Mouse (Mus musculus) heart, embryonic 12.5 days (tissue): ENCODE results near the gene Yipf2. TPM values are rescaled to one million over a fixed set of nuclear protein-coding genes. Genes with fewer than 3 reads are reported as not detected.

Experiments
- ATAC-seq: fragments of 200-750 bp; cut with Nextera tagmentation; 2 replicates; pipeline ENCODE4 v1.8.0; 2017; ENCODE audit warnings: moderate TSS enrichment, moderate library complexity; ENCODE audit not compliant: insufficient number of reproducible peaks, low FRiP score
- H3K27ac ChIP-seq: fragments of 300-500 bp; sonication (generic); 2 replicates; pipeline ENCODE4 v1.5.1; 2016; ENCODE audit warnings: mild to moderate bottlenecking, moderate library complexity; ENCODE audit not compliant: poor library complexity, severe bottlenecking
- H3K27me3 ChIP-seq: fragments of 300-500 bp; sonication (generic); replicated peaks from 2 replicates; pipeline ENCODE4 v1.6.1; 2016; ENCODE audit warnings: mild to moderate bottlenecking, moderate library complexity
- H3K36me3 ChIP-seq: fragments of 300-500 bp; sonication (generic); 2 replicates; pipeline ENCODE4 v1.6.1; 2016; ENCODE audit warnings: mild to moderate bottlenecking, moderate library complexity
- H3K4me1 ChIP-seq: fragments of 300-500 bp; sonication (generic); replicated peaks from 2 replicates; pipeline ENCODE4 v1.6.1; 2016; ENCODE audit warnings: mild to moderate bottlenecking
- H3K4me2 ChIP-seq: fragments of 300-500 bp; sonication (generic); 2 replicates; pipeline ENCODE4 v1.6.1; 2016; ENCODE audit warnings: mild to moderate bottlenecking, moderate library complexity
- H3K4me3 ChIP-seq: fragments of 300-500 bp; sonication (generic); 2 replicates; pipeline ENCODE4 v1.5.1; 2016; ENCODE audit warnings: mild to moderate bottlenecking
- H3K9ac ChIP-seq: fragments of 300-500 bp; sonication (generic); 2 replicates; pipeline ENCODE4 v1.6.1; 2016; ENCODE audit warnings: mild to moderate bottlenecking, moderate library complexity
- H3K9me3 ChIP-seq: fragments of 300-500 bp; sonication (generic); replicated peaks from 2 replicates; pipeline ENCODE4 v1.6.1; 2016; ENCODE audit warnings: mild to moderate bottlenecking, moderate library complexity
- WGBS: fragments of 180-500 bp; shearing (Covaris S2); methylation state at CpG from one replicate; pipeline ENCODE4 v1.1.7; 2016; 5-methylcytosine and 5-hydroxymethylcytosine counted together
- polyA plus RNA-seq: library from polyadenylated mRNA; unstranded; fragments of >200 nt; fragmentation: Nextera tagmentation; extraction: Ambion mirVana; gene quantifications from 2 replicates; pipeline ENCODE4 v1.2.1, GENCODE M21; 2016

Gene Yipf2
- 12.9 and 14.8 TPM in 2 replicates for polyA plus RNA-seq

DNA sequence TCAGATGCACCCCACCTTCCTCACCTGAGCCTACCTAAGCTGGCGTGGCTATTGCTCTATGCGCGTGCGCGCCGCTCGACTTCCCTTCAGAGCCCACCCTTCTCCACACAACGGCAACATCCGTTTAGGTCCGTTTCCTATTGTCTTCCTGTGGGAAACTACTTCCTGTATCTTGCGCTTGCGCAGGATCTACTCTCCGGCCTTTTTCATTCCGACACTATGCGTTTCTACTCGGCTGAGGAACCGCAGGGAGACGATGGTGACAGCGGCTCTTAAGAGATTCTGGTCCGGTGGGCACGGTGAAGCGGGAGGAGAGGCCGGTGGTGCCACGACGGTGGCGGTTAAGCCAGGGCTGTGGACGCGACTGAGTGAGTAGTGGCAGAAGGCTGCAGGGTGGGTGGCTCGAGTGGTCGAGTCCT lies at the start of gene Yipf2, which contains the start of gene Timm29:
Gene Yipf2, minus strand, starts transcription at position 126 of the 419 bp plus-strand sequence.
Gene Timm29, plus strand, starts transcription at position 20 of the 419 bp plus-strand sequence.
- Histone ChIP-seq H3K36me3 (peaks cover 54% of the 10 kb centered on the region), H3K9ac (peak within 1 kb of the TSS; percentile 95), H3K27ac (peak within 1 kb of the TSS; percentile 78), H3K9me3 (no peaks in the 10 kb centered on the region), H3K4me1 (peaks cover 27% of the 10 kb centered on the region), H3K4me3 (peak within 1 kb of the TSS; percentile 96), H3K4me2 (peak within 1 kb of the TSS; percentile 89), H3K27me3 (no peaks in the 10 kb centered on the region)
- ATAC-seq: peak; percentile 88
- WGBS: under 1% methylated on average over 30 of the region's 30 CpGs

GRCm38 (mm10) chr9:21639031-21639430 lies 46.4 kb upstream of the Yipf2 start:
- Histone ChIP-seq H3K9ac (no peak overlapping the region), H3K27me3 (no peaks in the 10 kb centered on the region), H3K27ac (no peak overlapping the region), H3K4me2 (no peak overlapping the region), H3K36me3 (peaks cover 98% of the 10 kb centered on the region), H3K9me3 (no peaks in the 10 kb centered on the region), H3K4me1 (peaks cover 15% of the 10 kb centered on the region), H3K4me3 (no peak overlapping the region)
- ATAC-seq: no peak
- WGBS: 96% methylated on average over 11 of the region's 11 CpGs

- 45% methylated on average over 7 of the region's 7 CpGs for WGBS
- Histone ChIP-seq H3K27me3 (no peaks in the 10 kb centered on the region), H3K36me3 (peaks cover 87% of the 10 kb centered on the region), H3K4me1 (peaks cover 22% of the 10 kb centered on the region), H3K9ac (no peak overlapping the region), H3K9me3 (no peaks in the 10 kb centered on the region), H3K4me2 (no peak overlapping the region), H3K4me3 (no peak overlapping the region), H3K27ac (no peak overlapping the region)
- peak; percentile 34; the same call in 1 of the 2 replicates for ATAC-seq
These were observed 43.0 kb upstream of the Yipf2 start for GRCm38 (mm10) chr9:21635639-21636038.

GRCm38 (mm10) chr9:21633106-21633505 lies 40.5 kb upstream of the Yipf2 start:
- Histone ChIP-seq H3K4me2 (no peak overlapping the region), H3K27ac (no peak overlapping the region), H3K9me3 (no peaks in the 10 kb centered on the region), H3K36me3 (peaks cover 63% of the 10 kb centered on the region), H3K4me3 (no peak overlapping the region), H3K9ac (no peak overlapping the region), H3K4me1 (peaks cover 22% of the 10 kb centered on the region), H3K27me3 (no peaks in the 10 kb centered on the region)
- ATAC-seq: no peak
- WGBS: 89% methylated on average over 3 of the region's 3 CpGs

- no peak overlapping the region for H3K4me2 ChIP-seq
- H3K36me3 ChIP-seq: peaks cover 40% of the 10 kb centered on the region
- H3K4me3 ChIP-seq: no peak overlapping the region
- peaks cover 22% of the 10 kb centered on the region for H3K4me1 ChIP-seq
- H3K27ac ChIP-seq: no peak overlapping the region
- H3K9ac ChIP-seq: no peak overlapping the region
- no peaks in the 10 kb centered on the region for H3K9me3 ChIP-seq
- H3K27me3 ChIP-seq: no peaks in the 10 kb centered on the region
- 86% methylated on average over 3 of the region's 3 CpGs for WGBS
- no peak for ATAC-seq
These were observed 38.0 kb upstream of the Yipf2 start for GRCm38 (mm10) chr9:21630673-21631072.

DNA sequence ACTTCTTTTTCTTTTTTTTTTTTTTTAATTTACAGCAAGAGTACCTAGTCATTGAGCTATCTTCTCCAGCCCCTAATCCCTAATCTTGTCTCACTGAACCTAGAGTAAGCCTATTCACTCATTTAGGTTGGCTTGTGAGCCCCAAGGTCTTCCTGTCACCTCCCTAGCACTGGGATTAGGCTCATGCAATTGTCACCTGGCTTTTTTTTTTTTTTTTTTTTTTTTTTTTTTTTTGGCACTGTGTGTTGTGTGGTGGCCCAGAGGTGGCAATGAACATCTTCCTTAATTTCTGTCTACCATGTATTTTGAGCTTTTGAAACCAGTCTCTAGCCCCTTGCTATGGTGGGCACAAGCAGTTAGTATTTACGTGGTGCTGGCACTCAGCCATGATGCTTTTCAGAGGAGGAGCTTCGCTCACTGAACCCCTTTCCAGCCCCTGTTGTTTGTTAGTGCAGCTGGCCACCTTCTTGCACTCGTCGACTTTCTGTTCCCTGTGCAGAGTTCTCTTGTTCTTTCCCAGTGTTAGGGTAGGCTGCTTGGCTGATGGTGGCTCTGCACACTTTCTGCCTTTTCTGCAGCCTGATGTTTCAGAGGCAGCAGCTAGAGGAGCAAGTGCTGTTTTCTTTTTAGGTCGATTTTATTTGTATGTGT lies 34.6 kb upstream of the Yipf2 start:
- no peaks in the 10 kb centered on the region for H3K9me3 ChIP-seq
- H3K4me3 ChIP-seq: no peak overlapping the region
- H3K27ac ChIP-seq: no peak overlapping the region
- peaks cover 22% of the 10 kb centered on the region for H3K4me1 ChIP-seq
- H3K4me2 ChIP-seq: no peak overlapping the region
- peaks cover 15% of the 10 kb centered on the region for H3K36me3 ChIP-seq
- H3K27me3 ChIP-seq: no peaks in the 10 kb centered on the region
- no peak for ATAC-seq
- 77% methylated on average over 5 of the region's 5 CpGs for WGBS
- H3K9ac ChIP-seq: no peak overlapping the region

DNA sequence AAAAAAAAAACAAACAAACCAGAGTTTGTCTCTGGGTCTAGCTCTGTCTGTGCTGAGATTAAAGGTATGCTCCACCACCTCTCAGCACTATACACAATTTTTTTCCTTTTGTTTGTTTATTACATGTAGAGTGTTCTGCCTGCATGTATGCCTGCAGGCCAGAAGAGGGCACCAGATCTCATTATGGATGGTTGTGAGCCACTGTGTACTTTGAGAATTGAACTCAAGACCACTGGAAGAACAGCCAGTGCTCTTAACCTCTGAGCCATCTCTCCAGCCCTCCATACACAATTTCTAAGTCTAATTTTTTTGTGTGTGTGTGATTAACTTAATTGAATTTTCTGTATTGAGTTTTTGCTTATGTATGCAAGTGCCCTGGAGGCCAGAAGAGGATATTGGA lies 33.9 kb upstream of the Yipf2 start:
- Histone ChIP-seq H3K9ac (no peak overlapping the region), H3K4me1 (peaks cover 17% of the 10 kb centered on the region), H3K4me2 (no peak overlapping the region), H3K27me3 (no peaks in the 10 kb centered on the region), H3K9me3 (no peaks in the 10 kb centered on the region), H3K27ac (no peak overlapping the region), H3K36me3 (peaks cover 12% of the 10 kb centered on the region), H3K4me3 (no peak overlapping the region)
- ATAC-seq: no peak

DNA sequence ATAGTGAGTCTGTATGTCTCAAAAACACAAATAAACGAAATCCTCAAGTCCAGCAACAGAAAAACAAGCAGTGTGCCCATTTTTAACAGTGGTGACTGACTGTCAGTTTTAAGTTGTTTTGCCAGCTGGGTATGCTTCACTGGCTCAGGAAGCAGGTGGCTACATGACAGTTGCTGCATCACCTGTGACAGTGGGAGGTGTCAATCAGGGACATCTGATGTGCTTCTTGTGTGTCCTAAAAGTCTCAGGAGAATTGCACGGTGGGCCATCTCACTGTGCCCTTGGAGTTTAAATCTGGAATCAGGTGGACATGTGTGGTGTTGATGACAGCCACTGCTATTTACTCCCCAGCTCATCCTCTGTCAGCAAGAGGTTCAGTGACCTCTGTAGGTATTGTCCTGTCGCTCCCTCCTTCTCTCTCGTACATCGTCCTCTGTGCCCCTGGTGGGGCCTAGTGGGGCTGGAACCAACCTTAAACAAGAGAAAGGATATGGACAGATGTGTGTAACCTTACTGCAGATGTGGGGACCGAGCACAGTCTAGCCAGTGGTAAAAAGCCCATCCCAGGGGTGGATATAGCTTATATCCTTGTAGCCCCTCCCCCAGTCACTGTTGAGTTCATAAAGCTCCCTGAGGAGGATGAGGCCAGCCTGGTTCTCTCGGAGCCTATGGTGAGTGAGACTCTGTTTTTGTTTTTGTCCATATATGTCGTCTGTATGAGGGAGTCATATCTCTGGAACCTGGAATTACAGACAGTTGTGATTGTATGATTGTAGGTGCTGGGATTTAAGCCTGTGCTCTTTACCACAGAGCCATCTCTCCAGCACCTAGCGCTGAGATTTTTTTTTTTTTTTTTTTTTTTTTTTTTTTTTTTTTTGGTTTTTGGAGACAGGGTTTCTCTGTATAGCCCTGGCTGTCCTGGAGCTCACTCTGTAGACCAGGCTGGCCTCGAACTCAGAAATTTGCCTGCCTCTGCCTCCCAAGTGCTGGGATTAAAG lies 33.0 kb upstream of the Yipf2 start:
- H3K4me1 ChIP-seq: peaks cover 17% of the 10 kb centered on the region
- no peaks in the 10 kb centered on the region for H3K9me3 ChIP-seq
- no peak overlapping the region for H3K27ac ChIP-seq
- H3K4me3 ChIP-seq: no peak overlapping the region
- H3K27me3 ChIP-seq: no peaks in the 10 kb centered on the region
- no peak for ATAC-seq
- no peak overlapping the region for H3K4me2 ChIP-seq
- 84% methylated on average over 10 of the region's 10 CpGs for WGBS
- no peak overlapping the region; the same call in 1 of the 2 replicates for H3K9ac ChIP-seq
- peaks cover 9% of the 10 kb centered on the region for H3K36me3 ChIP-seq

DNA sequence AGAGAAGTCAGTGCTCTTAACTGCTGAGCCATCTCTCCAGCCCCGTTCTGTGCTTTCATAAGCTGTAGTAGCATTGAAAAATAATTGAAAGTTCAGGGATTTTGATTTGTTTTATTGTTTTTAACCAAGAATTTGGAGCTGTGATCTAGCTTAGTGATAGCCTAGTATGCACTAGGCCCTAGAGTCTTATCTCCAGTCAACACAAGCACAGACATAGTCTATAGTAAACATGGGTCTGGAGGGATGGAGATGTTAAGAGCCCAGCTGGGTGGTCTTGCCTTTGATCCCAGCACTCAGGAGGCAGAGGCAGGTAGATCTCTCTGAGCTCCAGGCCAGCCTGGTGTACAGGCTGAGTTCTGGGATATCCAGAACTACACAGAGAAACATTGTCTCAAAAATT lies 30.0 kb upstream of the Yipf2 start:
- H3K9ac ChIP-seq: no peak overlapping the region
- WGBS: 95% methylated on average over 1 of the region's 1 CpGs
- H3K4me2 ChIP-seq: no peak overlapping the region
- H3K36me3 ChIP-seq: peaks cover 19% of the 10 kb centered on the region
- no peak overlapping the region for H3K27ac ChIP-seq
- no peaks in the 10 kb centered on the region for H3K27me3 ChIP-seq
- peaks cover 29% of the 10 kb centered on the region for H3K4me1 ChIP-seq
- H3K4me3 ChIP-seq: no peak overlapping the region
- ATAC-seq: no peak
- H3K9me3 ChIP-seq: no peaks in the 10 kb centered on the region

DNA sequence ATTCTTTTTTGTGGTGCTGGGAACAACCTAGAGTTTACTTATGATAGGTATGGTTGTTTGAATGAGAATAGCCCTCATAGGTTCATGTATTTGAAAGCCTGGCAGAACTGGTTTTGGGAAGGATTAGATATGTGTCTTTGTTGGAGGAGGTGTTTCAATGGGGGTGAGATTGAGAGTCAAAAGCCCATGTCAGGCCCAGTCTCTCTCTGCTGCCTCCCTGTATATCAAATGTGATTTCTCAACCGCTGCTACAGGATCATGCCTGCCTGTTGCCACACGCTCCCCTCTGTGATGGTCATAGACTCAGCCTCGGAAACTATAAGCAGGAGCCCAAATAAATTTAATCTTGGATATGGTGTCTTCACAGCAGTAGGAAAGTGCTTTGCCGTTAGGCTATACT lies 27.6 kb upstream of the Yipf2 start:
- Histone ChIP-seq H3K36me3 (peaks cover 13% of the 10 kb centered on the region; the same call in 1 of the 2 replicates), H3K4me2 (no peak overlapping the region), H3K9me3 (no peaks in the 10 kb centered on the region), H3K4me3 (no peak overlapping the region), H3K27me3 (no peaks in the 10 kb centered on the region), H3K9ac (no peak overlapping the region), H3K27ac (no peak overlapping the region), H3K4me1 (peaks cover 29% of the 10 kb centered on the region)
- ATAC-seq: no peak
- 92% methylated on average over 4 of the region's 4 CpGs for WGBS

DNA sequence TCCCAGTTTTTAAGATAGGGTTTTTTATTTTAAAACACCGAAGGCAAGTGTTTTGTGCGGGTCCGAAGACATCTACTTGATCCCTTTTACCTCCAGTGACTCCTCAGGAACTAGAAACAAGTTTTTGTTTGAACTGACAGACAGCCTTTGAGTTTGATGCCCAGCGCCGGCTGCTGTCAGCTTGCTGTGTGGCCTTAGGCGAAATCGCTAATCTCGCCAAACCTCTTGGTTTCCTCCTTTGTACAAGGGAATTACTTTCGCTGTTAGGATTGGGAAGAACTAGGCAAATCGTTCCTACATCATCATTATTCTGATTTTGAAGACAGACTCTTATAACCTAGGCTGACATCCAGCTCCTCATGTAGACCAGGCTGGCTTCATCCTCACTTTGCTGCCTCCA lies 24.4 kb upstream of the Yipf2 start:
- Histone ChIP-seq H3K4me1 (peaks cover 26% of the 10 kb centered on the region), H3K9ac (peak overlapping the region; percentile 80), H3K9me3 (no peaks in the 10 kb centered on the region), H3K4me3 (peak overlapping the region; percentile 73), H3K27me3 (no peaks in the 10 kb centered on the region), H3K36me3 (peaks cover 10% of the 10 kb centered on the region; the same call in 1 of the 2 replicates), H3K27ac (peak overlapping the region; percentile 94), H3K4me2 (peak overlapping the region; percentile 77)
- ATAC-seq: no peak
- 6% methylated on average over 10 of the region's 10 CpGs for WGBS
